Mouse (Mus musculus) hindbrain, embryonic 12.5 days (tissue): Measurements from ENCODE around the gene 2610318N02Rik. TPM values are rescaled to one million over a fixed set of nuclear protein-coding genes. Genes with fewer than 3 reads are reported as not detected.
A peak's percentile ranks its signal among the peaks of the same experiment; 100 is the strongest.

Source experiments
- ATAC-seq: fragments of 200-750 bp; cut with Nextera tagmentation; 2 replicates; pipeline ENCODE4 v1.8.0; 2017; ENCODE audit warnings: moderate TSS enrichment; ENCODE audit not compliant: low FRiP score
- H3K27ac ChIP-seq: fragments of 300-500 bp; sonication (generic); 2 replicates; pipeline ENCODE4 v1.5.1; 2016; ENCODE audit warnings: mild to moderate bottlenecking
- H3K27me3 ChIP-seq: fragments of 300-500 bp; sonication (generic); 2 replicates; pipeline ENCODE4 v1.6.1; 2016; ENCODE audit warnings: mild to moderate bottlenecking
- H3K36me3 ChIP-seq: fragments of 300-500 bp; sonication (generic); 2 replicates; pipeline ENCODE4 v1.6.1; 2016; ENCODE audit warnings: mild to moderate bottlenecking
- H3K4me1 ChIP-seq: fragments of 300-500 bp; sonication (generic); 2 replicates; pipeline ENCODE4 v1.6.1; 2016
- H3K4me2 ChIP-seq: fragments of 300-500 bp; sonication (generic); replicated peaks from 2 replicates; pipeline ENCODE4 v1.6.1; 2016; ENCODE audit warnings: mild to moderate bottlenecking
- H3K4me3 ChIP-seq: fragments of 300-500 bp; sonication (generic); 2 replicates; pipeline ENCODE4 v1.5.1; 2016; ENCODE audit warnings: mild to moderate bottlenecking
- H3K9ac ChIP-seq: fragments of 300-500 bp; sonication (generic); 2 replicates; pipeline ENCODE4 v1.6.1; 2016; ENCODE audit warnings: mild to moderate bottlenecking, moderate library complexity
- H3K9me3 ChIP-seq: fragments of 300-500 bp; sonication (generic); replicated peaks from 2 replicates; pipeline ENCODE4 v1.6.1; 2016; ENCODE audit warnings: mild to moderate bottlenecking
- WGBS: fragments of 180-500 bp; shearing (Covaris S2); methylation state at CpG from one replicate; pipeline ENCODE4 v1.1.7; 2016; 5-methylcytosine and 5-hydroxymethylcytosine counted together
- polyA plus RNA-seq: library from polyadenylated mRNA; unstranded; fragments of >200 nt; fragmentation: Nextera tagmentation; extraction: Ambion mirVana; gene quantifications from 2 replicates; pipeline ENCODE4 v1.2.1, GENCODE M21; 2016

The 2610318N02Rik gene
- polyA plus RNA-seq, 1 experiment from 2014 or later = 60.0 TPM

DNA sequence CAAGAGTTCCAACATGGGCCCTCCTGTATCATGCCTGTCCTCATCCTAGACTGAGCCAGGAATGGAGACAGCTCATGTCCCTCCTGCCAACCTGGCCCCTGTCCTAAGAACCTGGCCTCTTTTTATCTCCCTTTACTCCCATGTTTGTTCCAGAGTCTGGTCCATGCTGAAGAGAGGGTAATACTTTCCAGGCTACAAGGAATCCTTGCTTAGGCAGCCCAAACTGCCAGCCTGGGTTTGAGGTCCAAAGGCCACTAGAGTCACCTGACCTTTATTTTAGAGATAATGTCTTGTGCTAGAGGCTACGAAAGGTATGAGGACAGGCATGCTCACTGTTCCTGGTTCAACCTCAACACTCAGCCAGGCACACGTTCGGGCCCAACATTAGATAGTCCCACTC is 28.0 kb downstream of the 2610318N02Rik start:
- no peaks in the 10 kb centered on the region for H3K4me1 ChIP-seq
- no peak for ATAC-seq
- H3K27ac ChIP-seq = no peak overlapping the region
- 97% methylated on average over 3 of the region's 3 CpGs for WGBS
- no peaks in the 10 kb centered on the region for H3K9me3 ChIP-seq
- H3K4me3 ChIP-seq = no peak overlapping the region
- H3K27me3 ChIP-seq = no peaks in the 10 kb centered on the region
- no peak overlapping the region for H3K4me2 ChIP-seq
- H3K36me3 ChIP-seq = peaks cover 96% of the 10 kb centered on the region
- no peak overlapping the region for H3K9ac ChIP-seq

DNA sequence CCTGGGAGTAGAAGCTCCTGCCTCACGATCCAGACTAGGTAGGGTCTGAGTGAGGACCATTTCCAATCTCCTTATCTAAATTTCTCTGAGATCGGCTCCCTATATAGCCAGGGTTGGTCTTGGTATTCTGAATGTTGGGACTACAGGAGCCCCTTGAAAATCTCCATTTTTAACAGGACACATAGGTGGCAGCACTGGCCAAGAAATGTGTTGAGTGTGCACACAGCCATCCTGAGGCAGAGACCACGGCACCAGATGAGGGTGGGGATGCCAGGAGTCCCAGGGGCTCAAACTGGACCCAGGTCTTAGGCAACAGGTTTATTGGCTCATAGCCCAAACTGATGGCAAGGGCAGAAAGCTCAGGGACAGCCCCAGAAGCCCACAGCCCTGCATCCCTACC is 36.6 kb downstream of the 2610318N02Rik start:
- Histone ChIP-seq H3K9ac (no peak overlapping the region), H3K27ac (no peak overlapping the region), H3K36me3 (peaks cover 99% of the 10 kb centered on the region), H3K4me2 (no peak overlapping the region), H3K4me1 (no peaks in the 10 kb centered on the region), H3K4me3 (no peak overlapping the region), H3K9me3 (no peaks in the 10 kb centered on the region), H3K27me3 (no peaks in the 10 kb centered on the region)
- 73% methylated on average over 3 of the region's 3 CpGs for WGBS
- peak; percentile 12; the same call in 1 of the 2 replicates for ATAC-seq

DNA sequence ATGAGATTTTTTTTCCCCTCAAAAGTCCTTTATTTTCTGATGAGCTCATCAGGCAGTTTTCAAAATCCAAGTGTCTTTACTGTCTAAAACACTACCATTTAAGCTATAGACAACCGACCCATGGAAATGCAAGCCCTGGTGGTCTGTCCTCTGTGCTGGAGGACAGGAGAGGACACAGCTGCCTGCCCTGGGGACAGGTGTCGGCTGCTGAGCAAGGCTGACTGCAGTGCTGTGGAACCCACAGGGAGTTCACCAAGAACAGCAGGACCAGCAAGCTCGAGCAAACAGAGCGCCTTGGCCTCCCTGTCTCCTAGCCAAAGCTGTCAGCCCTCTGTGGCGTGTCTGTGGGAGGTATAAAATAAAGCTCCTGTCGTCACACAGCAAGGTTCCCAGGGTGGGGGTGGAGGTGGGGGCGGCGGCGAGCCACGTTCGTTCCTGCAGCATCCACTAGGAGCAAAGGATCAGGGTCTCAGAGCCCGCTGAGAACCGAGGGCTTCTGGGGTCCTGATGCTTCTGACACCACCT is 38.2 kb downstream of the 2610318N02Rik start:
- H3K4me1 ChIP-seq = no peaks in the 10 kb centered on the region
- peaks cover 99% of the 10 kb centered on the region for H3K36me3 ChIP-seq
- WGBS = 77% methylated on average over 13 of the region's 13 CpGs
- H3K4me2 ChIP-seq = no peak overlapping the region
- no peak overlapping the region for H3K4me3 ChIP-seq
- no peak overlapping the region for H3K9ac ChIP-seq
- H3K9me3 ChIP-seq = no peaks in the 10 kb centered on the region
- no peaks in the 10 kb centered on the region for H3K27me3 ChIP-seq
- H3K27ac ChIP-seq = no peak overlapping the region
- no peak for ATAC-seq

DNA sequence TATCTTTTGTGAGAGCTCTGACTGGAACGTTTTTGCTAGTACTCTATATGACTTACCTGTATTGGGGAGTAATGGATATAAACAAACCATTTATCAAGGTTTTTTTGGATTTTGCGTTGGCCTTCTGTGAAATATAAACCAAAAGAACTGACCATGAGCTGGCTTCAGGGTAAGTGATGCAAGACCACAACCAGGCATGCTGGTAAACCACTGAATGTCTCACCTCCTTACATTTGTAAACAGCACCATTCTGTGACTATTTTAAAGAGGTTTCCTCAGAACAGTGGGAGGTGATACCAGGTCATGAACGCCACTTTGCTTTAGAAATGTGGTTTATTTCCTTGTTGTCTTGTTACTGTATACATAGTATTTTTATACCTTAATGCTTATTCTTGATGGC is 38.7 kb downstream of the 2610318N02Rik start:
- no peaks in the 10 kb centered on the region for H3K4me1 ChIP-seq
- no peaks in the 10 kb centered on the region for H3K9me3 ChIP-seq
- H3K36me3 ChIP-seq = peaks cover 99% of the 10 kb centered on the region
- WGBS = 91% methylated on average over 3 of the region's 3 CpGs
- no peak for ATAC-seq
- no peak overlapping the region for H3K9ac ChIP-seq
- H3K27ac ChIP-seq = no peak overlapping the region
- H3K27me3 ChIP-seq = no peaks in the 10 kb centered on the region
- H3K4me3 ChIP-seq = no peak overlapping the region
- no peak overlapping the region for H3K4me2 ChIP-seq

DNA sequence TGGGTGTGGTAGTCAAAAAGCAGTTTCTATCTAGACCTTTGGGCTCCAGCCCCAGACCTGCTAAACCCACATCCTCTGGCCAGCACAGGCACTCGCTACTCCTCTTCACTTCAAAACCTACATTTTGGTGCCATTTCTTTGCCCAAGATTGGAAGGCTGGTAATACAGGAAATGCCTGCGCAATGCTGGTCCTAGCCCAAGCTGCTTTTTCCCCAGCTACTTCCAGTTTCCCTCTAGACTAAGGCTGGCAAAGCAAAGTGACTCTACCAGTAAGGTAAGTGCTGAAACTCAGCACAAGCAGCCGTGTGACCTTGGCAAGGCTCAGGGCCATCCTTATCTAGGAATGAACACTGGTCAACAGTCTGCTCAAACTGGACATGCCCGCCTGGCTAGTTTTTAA is 39.3 kb downstream of the 2610318N02Rik start:
- Histone ChIP-seq H3K27ac (no peak overlapping the region), H3K4me1 (no peaks in the 10 kb centered on the region), H3K36me3 (peaks cover 93% of the 10 kb centered on the region), H3K9ac (no peak overlapping the region), H3K9me3 (no peaks in the 10 kb centered on the region), H3K4me3 (no peak overlapping the region), H3K27me3 (no peaks in the 10 kb centered on the region), H3K4me2 (no peak overlapping the region)
- ATAC-seq = no peak
- 95% methylated on average over 4 of the region's 4 CpGs for WGBS

DNA sequence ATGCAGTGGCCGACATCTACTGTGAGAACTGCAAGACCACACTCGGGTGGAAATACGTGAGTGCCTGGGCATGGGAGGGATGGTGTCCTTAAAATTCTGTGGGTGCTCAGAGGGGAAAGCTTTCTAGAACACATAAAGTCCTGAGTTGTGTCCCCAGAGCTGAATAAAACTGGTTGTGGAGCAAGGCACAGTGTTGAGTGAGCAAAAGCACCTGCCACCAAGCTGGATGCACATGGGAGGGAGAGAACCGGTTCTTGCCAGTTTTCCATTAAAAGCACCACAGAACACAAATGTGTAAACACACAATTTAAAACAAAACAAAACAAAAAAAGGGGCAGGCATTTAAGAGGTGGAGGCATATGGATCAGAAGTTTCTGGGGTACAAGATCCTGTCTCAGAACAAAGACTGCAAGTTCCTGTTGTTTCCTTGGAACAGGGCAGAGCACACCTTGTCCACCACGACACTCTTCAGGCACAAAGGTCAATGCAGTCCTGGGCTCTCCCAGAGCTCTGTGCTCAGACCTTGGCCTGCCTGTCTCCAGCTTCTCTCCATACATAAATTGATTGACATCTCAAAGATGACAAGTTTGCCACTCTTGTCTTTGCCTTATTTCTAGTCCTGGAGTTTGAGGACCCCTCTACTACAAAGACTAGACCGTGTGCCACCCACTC is 42.7 kb downstream of the 2610318N02Rik start:
- no peak overlapping the region for H3K4me2 ChIP-seq
- H3K27ac ChIP-seq = no peak overlapping the region
- no peak for ATAC-seq
- H3K4me1 ChIP-seq = no peaks in the 10 kb centered on the region
- H3K27me3 ChIP-seq = no peaks in the 10 kb centered on the region
- 88% methylated on average over 6 of the region's 6 CpGs for WGBS
- H3K9ac ChIP-seq = no peak overlapping the region
- no peaks in the 10 kb centered on the region for H3K9me3 ChIP-seq
- H3K36me3 ChIP-seq = peaks cover 85% of the 10 kb centered on the region
- H3K4me3 ChIP-seq = no peak overlapping the region

DNA sequence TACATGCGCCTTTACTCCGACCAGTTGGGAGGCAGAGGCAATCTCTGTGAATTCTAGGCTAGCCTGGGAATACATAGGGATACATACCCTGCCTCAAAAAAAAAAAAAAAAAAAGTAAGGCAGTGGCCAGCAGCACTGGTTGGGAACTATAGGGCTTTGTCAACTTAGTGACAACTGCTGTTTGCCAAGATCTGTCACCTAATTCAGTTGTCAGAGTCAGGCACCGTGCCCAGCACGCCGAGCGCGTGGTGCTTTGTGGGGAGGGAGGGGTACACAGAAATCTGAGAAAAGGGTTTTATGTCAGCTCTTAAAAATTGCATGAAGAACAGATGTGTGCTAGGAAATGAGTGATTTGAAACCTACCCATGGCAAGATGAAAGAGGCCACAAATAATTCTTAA is 46.9 kb downstream of the 2610318N02Rik start:
- no peaks in the 10 kb centered on the region for H3K27me3 ChIP-seq
- H3K9me3 ChIP-seq = peaks cover 5% of the 10 kb centered on the region; the same call in 1 of the 2 replicates
- H3K9ac ChIP-seq = no peak overlapping the region
- no peak overlapping the region for H3K4me2 ChIP-seq
- H3K27ac ChIP-seq = no peak overlapping the region
- no peaks in the 10 kb centered on the region for H3K4me1 ChIP-seq
- WGBS = 89% methylated on average over 7 of the region's 7 CpGs
- H3K4me3 ChIP-seq = no peak overlapping the region
- peaks cover 77% of the 10 kb centered on the region for H3K36me3 ChIP-seq
- ATAC-seq = no peak

DNA sequence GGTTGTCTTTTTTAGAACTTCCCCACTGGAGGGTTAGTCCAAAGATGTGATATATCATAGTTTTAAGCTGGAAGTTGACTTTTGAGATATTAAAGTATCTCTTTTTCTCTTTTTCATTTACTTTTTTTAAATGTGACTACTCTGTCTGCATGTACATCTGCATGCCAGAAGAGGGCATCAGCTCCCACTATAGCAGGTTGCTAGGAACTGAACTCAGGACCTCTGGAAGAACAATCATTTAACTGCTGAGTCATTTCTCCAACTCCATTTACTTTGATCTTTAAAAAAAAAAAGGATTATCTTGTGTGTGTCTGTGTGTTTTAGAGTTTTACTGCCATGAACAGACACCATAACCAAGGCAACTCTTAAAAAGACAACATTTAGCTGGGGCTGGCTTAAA is 48.1 kb downstream of the 2610318N02Rik start:
- Histone ChIP-seq H3K4me1 (peaks cover 5% of the 10 kb centered on the region; the same call in 1 of the 2 replicates), H3K27me3 (no peaks in the 10 kb centered on the region), H3K9me3 (peaks cover 5% of the 10 kb centered on the region; the same call in 1 of the 2 replicates), H3K27ac (no peak overlapping the region), H3K36me3 (peaks cover 72% of the 10 kb centered on the region), H3K9ac (no peak overlapping the region), H3K4me2 (no peak overlapping the region), H3K4me3 (no peak overlapping the region)
- no peak for ATAC-seq

DNA sequence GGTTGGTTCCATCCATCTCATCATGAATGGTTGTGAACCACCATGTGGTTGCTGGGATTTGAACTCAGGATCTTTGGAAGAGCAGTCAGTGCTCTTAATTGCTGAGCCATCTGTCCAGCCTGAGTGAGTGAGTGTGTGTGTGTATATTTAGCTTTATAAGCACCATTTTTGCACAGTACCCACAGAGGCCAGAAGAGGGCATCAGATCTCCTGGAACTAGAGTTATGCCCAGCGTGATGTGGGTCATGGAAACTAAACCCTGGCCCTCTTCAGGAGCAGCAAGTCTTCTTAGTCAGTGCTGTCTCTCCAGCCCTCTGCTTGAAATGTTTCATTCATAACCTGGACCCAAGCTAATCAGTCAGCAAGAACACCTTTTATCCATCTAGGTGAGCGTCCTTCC is 48.7 kb downstream of the 2610318N02Rik start:
- H3K9ac ChIP-seq = no peak overlapping the region
- 92% methylated on average over 2 of the region's 2 CpGs for WGBS
- peaks cover 8% of the 10 kb centered on the region; the same call in 1 of the 2 replicates for H3K4me1 ChIP-seq
- peaks cover 66% of the 10 kb centered on the region for H3K36me3 ChIP-seq
- no peak overlapping the region for H3K4me3 ChIP-seq
- H3K27me3 ChIP-seq = no peaks in the 10 kb centered on the region
- ATAC-seq = no peak
- peaks cover 5% of the 10 kb centered on the region; the same call in 1 of the 2 replicates for H3K9me3 ChIP-seq
- H3K27ac ChIP-seq = no peak overlapping the region
- H3K4me2 ChIP-seq = no peak overlapping the region

DNA sequence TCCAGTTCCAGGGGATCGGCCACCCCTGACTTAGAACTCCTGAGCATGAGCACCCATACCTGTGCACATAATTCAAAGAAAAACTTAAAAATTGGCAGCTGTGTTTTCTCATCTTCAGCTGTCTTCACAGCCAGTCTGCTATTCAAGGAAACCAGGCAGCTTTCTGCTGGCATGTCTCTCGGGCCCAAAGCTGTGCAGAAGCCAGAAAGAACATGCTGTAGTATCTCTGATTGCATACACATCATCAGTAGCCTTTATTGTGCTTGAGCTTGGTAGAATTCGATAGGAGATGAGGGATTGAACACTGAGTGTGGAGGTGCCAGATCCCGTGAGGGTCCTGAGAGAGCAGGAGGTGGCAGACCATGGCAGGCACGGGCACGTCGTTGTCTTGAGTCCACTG is 52.0 kb downstream of the 2610318N02Rik start:
- Histone ChIP-seq H3K27ac (no peak overlapping the region), H3K4me2 (no peak overlapping the region), H3K27me3 (no peaks in the 10 kb centered on the region), H3K4me3 (no peak overlapping the region), H3K9me3 (peaks cover 5% of the 10 kb centered on the region; the same call in 1 of the 2 replicates), H3K9ac (no peak overlapping the region), H3K36me3 (peaks cover 46% of the 10 kb centered on the region), H3K4me1 (peaks cover 15% of the 10 kb centered on the region)
- WGBS = 95% methylated on average over 7 of the region's 7 CpGs
- no peak for ATAC-seq

DNA sequence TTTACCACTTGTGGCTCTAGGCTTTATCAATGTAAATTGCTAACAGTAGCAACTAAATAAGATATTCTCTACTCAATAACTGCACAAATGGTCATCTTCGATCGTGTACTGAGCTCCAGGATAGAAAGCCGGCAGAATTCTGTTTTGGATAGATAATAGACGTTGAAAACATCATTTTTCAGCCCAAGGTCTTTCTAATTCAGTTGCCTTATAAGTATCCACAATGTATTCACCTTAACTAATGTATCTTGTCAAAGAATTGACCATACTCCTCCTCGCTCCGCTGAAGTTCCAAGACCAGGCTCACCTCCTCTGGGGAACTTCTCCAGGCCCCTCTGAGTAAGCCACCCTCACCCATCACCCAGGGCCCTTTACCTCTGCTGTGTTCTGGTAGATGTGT is 54.3 kb downstream of the 2610318N02Rik start:
- Histone ChIP-seq H3K36me3 (peaks cover 31% of the 10 kb centered on the region), H3K4me3 (peak overlapping the region; percentile 84), H3K9ac (peak overlapping the region; percentile 90), H3K4me2 (peak overlapping the region; percentile 69), H3K27ac (no peak overlapping the region), H3K27me3 (no peaks in the 10 kb centered on the region), H3K4me1 (peaks cover 15% of the 10 kb centered on the region), H3K9me3 (peaks cover 3% of the 10 kb centered on the region; the same call in 1 of the 2 replicates)
- WGBS = 57% methylated on average over 6 of the region's 6 CpGs
- no peak for ATAC-seq

DNA sequence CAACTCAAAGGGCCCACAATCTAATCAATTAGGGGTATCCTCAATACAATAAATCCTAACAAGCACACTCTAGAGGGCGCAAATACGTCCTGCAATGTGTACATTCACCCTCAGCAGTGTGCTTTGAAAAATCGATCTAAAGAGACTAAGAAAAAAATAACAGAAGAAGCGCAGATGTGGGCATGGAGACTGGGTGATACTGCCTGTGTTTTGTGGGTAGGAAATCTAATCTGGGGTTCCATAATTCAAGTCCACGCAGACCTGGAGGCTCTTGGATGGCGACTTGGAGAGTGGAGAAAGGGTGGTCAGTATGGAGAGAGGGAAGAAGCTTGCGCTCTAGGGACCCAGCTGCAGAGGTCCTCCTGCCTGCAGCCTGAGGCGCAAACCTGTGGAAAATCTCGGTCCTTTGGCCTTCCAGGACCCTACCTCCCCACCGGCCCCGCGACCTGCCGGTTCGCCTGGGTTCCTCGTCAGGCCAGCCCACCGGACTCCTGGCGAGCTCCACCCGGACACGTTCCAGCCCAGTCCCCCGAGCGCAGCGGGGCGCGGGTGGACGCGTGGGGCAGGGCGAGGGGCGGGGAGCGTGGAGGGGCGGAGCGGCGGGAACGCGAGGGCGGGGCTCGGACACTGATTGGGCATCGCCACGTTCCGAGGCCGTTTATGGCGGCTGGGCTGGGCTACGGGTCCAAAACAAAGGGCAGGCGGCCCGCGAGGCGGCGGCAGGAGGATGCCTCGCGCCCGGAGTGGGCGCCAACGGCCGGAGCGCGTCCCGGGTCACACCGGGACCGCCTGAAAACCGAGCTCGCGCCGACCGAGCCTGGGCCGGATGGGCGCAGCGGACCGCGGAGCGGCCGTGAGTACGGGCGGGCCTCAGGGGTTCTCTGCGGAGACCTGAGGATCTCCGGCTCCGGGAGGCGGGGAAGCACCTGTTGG is 55.2 kb downstream of the 2610318N02Rik start, which contains the start of gene Ypel1:
Ypel1 (plus strand) TSS at position 186 of the 933 bp plus-strand sequence.
- Histone ChIP-seq H3K4me2 (peak within 1 kb of the TSS; percentile 69), H3K9ac (peak within 1 kb of the TSS; percentile 90), H3K4me1 (peaks cover 15% of the 10 kb centered on the region), H3K27me3 (no peaks in the 10 kb centered on the region), H3K36me3 (peaks cover 22% of the 10 kb centered on the region), H3K9me3 (no peaks in the 10 kb centered on the region), H3K27ac (peak within 1 kb of the TSS; percentile 90), H3K4me3 (peak within 1 kb of the TSS; percentile 84)
- peak; percentile 95 for ATAC-seq
- WGBS = under 1% methylated on average over 70 of the region's 76 CpGs
